Mouse (Mus musculus) bone marrow, adult 2 months (tissue): Measurements from ENCODE around the gene Bicral.

Experiments
- CTCF ChIP-seq: fragments of 200-500 bp; IDR thresholded peaks from 2 replicates; pipeline ENCODE4 v1.5.1; 2011; ENCODE audit warnings: low read length, control low read depth; ENCODE audit not compliant: control insufficient read depth, insufficient read depth
- POLR2A ChIP-seq: fragments of 200-500 bp; IDR thresholded peaks from 2 replicates; pipeline ENCODE4 v1.6.1; 2011; ENCODE audit warnings: low read depth, mild to moderate bottlenecking, control low read depth, low read length, borderline replicate concordance; ENCODE audit not compliant: control insufficient read depth

- TF ChIP-seq POLR2A, result no peak
- TF ChIP-seq CTCF, result no peak
Observed at GRCm38 (mm10) chr17:46897221-46897950, 39.1 kb upstream of the Bicral start.
